In the genomic region with DNA sequence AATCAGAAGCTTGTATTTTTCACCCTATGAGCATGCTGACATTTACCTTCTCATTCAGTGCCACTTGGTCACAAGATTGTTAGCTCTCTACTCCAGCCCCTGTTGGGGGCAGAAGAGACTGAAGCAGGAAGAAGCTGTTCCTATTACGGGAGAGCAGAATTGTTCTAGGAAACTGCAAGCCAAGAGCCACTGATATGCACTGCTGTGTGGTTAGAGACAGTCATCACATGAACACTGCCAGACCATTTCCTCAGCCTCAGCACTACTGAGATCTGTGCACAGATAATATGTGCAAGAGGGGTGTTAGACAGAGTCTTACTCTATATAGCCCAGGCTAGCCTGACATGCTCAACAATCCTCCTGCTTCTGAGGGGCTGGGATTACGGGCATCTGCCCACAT, we compare ENCODE assay signal across 26 mouse cellular contexts.
DNase-seq lines count a peak whose midpoint lies in the region; ATAC-seq and TF ChIP-seq lines count a peak whose summit lies in the region.
"Had no signal": no experiment of that assay in that cellular context is flagged by ENCODE, and none has a peak within 500 bp of the region (broad histone marks: within the 10 kb centered on the region; RNA-seq: fewer than 3 reads in every experiment).

No protein-coding gene starts in this region.

- H3K36me3 ChIP-seq in liver, embryonic 12.5 days, result no peaks in the 10 kb centered on the region
- no peaks in the 10 kb centered on the region for H3K36me3 ChIP-seq in liver, embryonic 11.5 days (ENCODE audit: control insufficient read depth, insufficient read depth, low read length)
- H3K36me3 ChIP-seq in megakaryocyte, embryonic 14.5 days (replicated peaks; ENCODE audit: low read length), result peaks cover under 1% of the 10 kb centered on the region
- no peaks in the 10 kb centered on the region for H3K36me3 ChIP-seq in stomach, postnatal 0 days (ENCODE audit: control insufficient read depth, insufficient read depth, low read length)
- H3K36me3 ChIP-seq: embryonic facial prominence, embryonic 12.5 days; embryonic facial prominence, embryonic 15.5 days; hindbrain, embryonic 10.5 days; hindbrain, embryonic 13.5 days had no signal

- H3K4me3 ChIP-seq in liver, embryonic 12.5 days, result no peak overlapping the region
- no peak overlapping the region for H3K4me3 ChIP-seq in liver, embryonic 11.5 days (ENCODE audit: low read depth, low read length)
- peak overlapping the region; percentile 38 for H3K4me3 ChIP-seq in megakaryocyte, embryonic 14.5 days (replicated peaks)
- no peak overlapping the region for H3K4me3 ChIP-seq in stomach, postnatal 0 days (ENCODE audit: low read depth, low read length)
- H3K4me3 ChIP-seq: embryonic facial prominence, embryonic 12.5 days; embryonic facial prominence, embryonic 15.5 days; hindbrain, embryonic 10.5 days; hindbrain, embryonic 13.5 days had no signal

- H3K9ac ChIP-seq in liver, embryonic 12.5 days, result no peak overlapping the region
- no peak overlapping the region for H3K9ac ChIP-seq in liver, embryonic 11.5 days (ENCODE audit: low read depth, low read length)
- H3K9ac ChIP-seq in stomach, postnatal 0 days (ENCODE audit: low read length), result no peak overlapping the region
- H3K9ac ChIP-seq: embryonic facial prominence, embryonic 12.5 days; embryonic facial prominence, embryonic 15.5 days; forebrain, postnatal 0 days; hindbrain, embryonic 13.5 days had no signal

- ATAC-seq in liver, embryonic 12.5 days, result 0 out of 2 replicates have a peak, but pooled peaks have one; percentile 13
- ATAC-seq in liver, embryonic 11.5 days (replicated peaks; ENCODE audit: low FRiP score), result no peak
- no peak for ATAC-seq in megakaryocyte, adult 5-6 weeks (ENCODE audit: poor library complexity, severe bottlenecking)
- no peak for ATAC-seq in stomach, postnatal 0 days (ENCODE audit: low FRiP score, low TSS enrichment)
- ATAC-seq: activated CD4-positive, CD25-positive, alpha-beta regulatory T cell, adult 4 months; CD4-positive, CD25-positive, alpha-beta regulatory T cell, adult 4 months; forebrain, embryonic 14.5 days; forebrain, postnatal 0 days; hindbrain, embryonic 16.5 days had no signal

- H3K4me2 ChIP-seq in liver, embryonic 12.5 days, result no peak overlapping the region
- H3K4me2 ChIP-seq in liver, embryonic 11.5 days, result no peak overlapping the region
- H3K4me2 ChIP-seq in stomach, postnatal 0 days (replicated peaks; ENCODE audit: low read depth), result no peak overlapping the region
- H3K4me2 ChIP-seq: embryonic facial prominence, embryonic 12.5 days; embryonic facial prominence, embryonic 15.5 days; heart, embryonic 11.5 days; hindbrain, embryonic 13.5 days had no signal

- intact Hi-C loops in heart, postnatal 25 days (cut with DNase I), result no loop called here

- TF ChIP-seq EP300 in stomach, postnatal 0 days (optimal IDR thresholded peaks at IDR 0.05), result no peak

- 33% methylated on average over 2 of the region's 2 CpGs for WGBS in liver, embryonic 12.5 days (ENCODE audit: insufficient replicate concordance)
- WGBS in liver, embryonic 11.5 days, result 49% methylated on average over 2 of the region's 2 CpGs
- 61% methylated on average over 2 of the region's 2 CpGs for WGBS in stomach, postnatal 0 days

- no peaks in the 10 kb centered on the region; the same call in 1 of the 2 replicates for H3K27me3 ChIP-seq in liver, embryonic 12.5 days (replicated peaks)
- no peaks in the 10 kb centered on the region for H3K27me3 ChIP-seq in liver, embryonic 11.5 days (replicated peaks; ENCODE audit: control insufficient read depth, insufficient read depth, low read length)
- no peaks in the 10 kb centered on the region for H3K27me3 ChIP-seq in megakaryocyte, embryonic 14.5 days (replicated peaks)
- H3K27me3 ChIP-seq in stomach, postnatal 0 days (ENCODE audit: control insufficient read depth, insufficient read depth, low read length), result no peaks in the 10 kb centered on the region
- H3K27me3 ChIP-seq: embryonic facial prominence, embryonic 12.5 days; embryonic facial prominence, embryonic 15.5 days; hindbrain, embryonic 13.5 days had no signal

- 0 out of 2 replicates have a peak, but pooled peaks have one; percentile 5 for TF ChIP-seq CTCF in stomach, postnatal 0 days (IDR thresholded peaks at IDR 0.05; ENCODE audit: low read depth)

- H3K9me3 ChIP-seq in liver, embryonic 12.5 days (replicated peaks), result no peaks in the 10 kb centered on the region
- H3K9me3 ChIP-seq in liver, embryonic 11.5 days (ENCODE audit: control insufficient read depth, low read length), result no peaks in the 10 kb centered on the region
- no peaks in the 10 kb centered on the region for H3K9me3 ChIP-seq in megakaryocyte, embryonic 14.5 days
- H3K9me3 ChIP-seq in stomach, postnatal 0 days (ENCODE audit: control insufficient read depth, low read length), result no peaks in the 10 kb centered on the region
- H3K9me3 ChIP-seq: embryonic facial prominence, embryonic 12.5 days; embryonic facial prominence, embryonic 15.5 days; hindbrain, embryonic 10.5 days; hindbrain, embryonic 13.5 days had no signal

- H3K27ac ChIP-seq in liver, embryonic 12.5 days, result no peak overlapping the region
- no peak overlapping the region for H3K27ac ChIP-seq in liver, embryonic 11.5 days (ENCODE audit: low read depth, low read length)
- H3K27ac ChIP-seq in stomach, postnatal 0 days (replicated peaks), result no peak overlapping the region
- H3K27ac ChIP-seq: embryonic facial prominence, embryonic 12.5 days; embryonic facial prominence, embryonic 15.5 days; hindbrain, embryonic 10.5 days; hindbrain, embryonic 13.5 days had no signal

- DNase-seq in heart, adult 11 months, result peak; percentile 52
- no peak for DNase-seq in heart, postnatal 25 days (ENCODE audit: low spot score)
- no peak for DNase-seq in liver, embryonic 11.5 days (ENCODE audit: low spot score)
- DNase-seq in stomach, postnatal 0 days (ENCODE audit: low spot score), result no peak
- no peak for DNase-seq in spleen, postnatal 4 days (ENCODE audit: low spot score in 2 of 2)
- DNase-seq: adrenal gland, adult 8-10 months; adrenal gland, postnatal 25 days; cerebellum, adult 18-20 months; cerebellum, adult 9-10 months; cerebellum, postnatal 14 days; forebrain, postnatal 0 days; gastrocnemius, postnatal 10 days; gastrocnemius, postnatal 36 days; heart, postnatal 36 days had no signal

- H3K4me1 ChIP-seq in liver, embryonic 12.5 days, result 0 out of 2 replicates have a peak, but pooled peaks cover 4% of the 10 kb centered on the region
- no peaks in the 10 kb centered on the region for H3K4me1 ChIP-seq in liver, embryonic 11.5 days (replicated peaks; ENCODE audit: control insufficient read depth, insufficient read depth, low read length)
- peaks cover 94% of the 10 kb centered on the region for H3K4me1 ChIP-seq in megakaryocyte, embryonic 14.5 days
- H3K4me1 ChIP-seq in stomach, postnatal 0 days (replicated peaks; ENCODE audit: control insufficient read depth, insufficient read depth), result no peaks in the 10 kb centered on the region
- H3K4me1 ChIP-seq: embryonic facial prominence, embryonic 12.5 days; embryonic facial prominence, embryonic 15.5 days; hindbrain, embryonic 13.5 days had no signal
